Mouse (Mus musculus): ENCODE data around the gene Bcar1.

- TF ChIP-seq CTCF (IDR thresholded peaks at IDR 0.05; ENCODE audit: borderline replicate concordance, control insufficient read depth, extremely low read depth, insufficient read depth, low read length, poor library complexity) (no peak), POLR2A (IDR thresholded peaks at IDR 0.05; ENCODE audit: control insufficient read depth, extremely low read depth, insufficient read depth, low read length, poor library complexity) (no peak)
These were observed 18.3 kb downstream of the Bcar1 start for GRCm38 (mm10) chr8:111725341-111725740.
